Mouse (Mus musculus): ENCODE data around the gene Snu13. TPM values are rescaled to one million over a fixed set of nuclear protein-coding genes. Genes with fewer than 3 reads are reported as not detected.
A peak's percentile ranks its signal among the peaks of the same experiment; 100 is the strongest.

Snu13 gene
- 209 and 251 TPM in 2 replicates for polyA plus RNA-seq (2015; fragmentation: Nextera tagmentation; extraction: Ambion mirVana)

DNA sequence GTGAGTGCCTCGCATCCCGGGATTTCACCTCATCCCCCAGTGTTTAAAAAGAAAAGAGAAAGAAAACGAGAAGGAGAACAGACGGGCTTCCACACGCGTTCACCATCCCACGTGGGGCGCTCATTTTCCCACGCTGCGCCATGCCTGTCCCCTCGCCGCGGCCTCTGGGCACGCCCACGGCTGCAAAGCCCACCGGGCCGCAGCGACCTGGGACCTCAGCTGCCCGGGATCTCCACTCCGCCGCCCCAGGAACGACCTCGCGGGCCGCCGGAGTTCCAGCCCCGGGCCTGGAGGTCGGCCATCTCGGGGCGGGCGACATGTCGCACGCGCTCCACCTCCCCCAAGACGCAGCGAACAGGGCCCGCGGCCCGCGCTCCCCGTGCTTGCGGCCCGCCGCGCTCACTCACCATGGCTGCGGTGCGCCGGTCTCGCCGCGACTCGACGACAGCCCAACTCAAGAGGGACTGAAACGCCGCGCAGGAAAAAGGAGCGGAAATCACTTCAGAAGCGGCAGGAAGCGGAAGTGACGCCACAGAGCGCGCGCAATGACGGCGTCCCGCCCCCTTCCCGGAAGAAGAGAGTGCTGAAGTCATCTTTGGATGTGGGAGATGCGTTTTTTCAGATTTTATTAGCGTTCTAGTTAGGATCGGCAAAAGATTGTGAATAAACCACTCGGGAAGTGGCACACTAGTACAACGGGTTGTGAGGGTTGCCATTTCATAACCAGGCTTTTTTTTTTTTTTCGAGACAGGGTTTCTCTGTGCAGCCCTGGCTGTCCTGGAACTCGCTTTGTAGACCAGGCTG lies at the start of gene Snu13:
Gene Snu13, minus strand, starts transcription at position 519 of the 804 bp plus-strand sequence.
- Histone ChIP-seq H3K9me3 (replicated peaks; ENCODE audit: control insufficient read depth, low read length) (no peaks in the 10 kb centered on the region), H3K4me2 (ENCODE audit: low read depth, low read length) (peak within 1 kb of the TSS; percentile 99), H3K4me3 (replicated peaks; ENCODE audit: low read length) (peak within 1 kb of the TSS; percentile 98), H3K4me1 (ENCODE audit: control insufficient read depth, insufficient read depth, low read length) (peaks cover 14% of the 10 kb centered on the region), H3K9ac (ENCODE audit: low read length) (peak within 1 kb of the TSS; percentile 96), H3K27ac (ENCODE audit: low read length) (peak within 1 kb of the TSS; percentile 84), H3K27me3 (ENCODE audit: control insufficient read depth, insufficient read depth, low read length) (no peaks in the 10 kb centered on the region), H3K36me3 (ENCODE audit: control insufficient read depth, insufficient read depth, low read length) (0 out of 2 replicates have a peak, but pooled peaks cover 3% of the 10 kb centered on the region)
- WGBS: under 1% methylated on average over 74 of the region's 74 CpGs
- ATAC-seq (ENCODE audit: insufficient read depth, low FRiP score): peak; percentile 91

DNA sequence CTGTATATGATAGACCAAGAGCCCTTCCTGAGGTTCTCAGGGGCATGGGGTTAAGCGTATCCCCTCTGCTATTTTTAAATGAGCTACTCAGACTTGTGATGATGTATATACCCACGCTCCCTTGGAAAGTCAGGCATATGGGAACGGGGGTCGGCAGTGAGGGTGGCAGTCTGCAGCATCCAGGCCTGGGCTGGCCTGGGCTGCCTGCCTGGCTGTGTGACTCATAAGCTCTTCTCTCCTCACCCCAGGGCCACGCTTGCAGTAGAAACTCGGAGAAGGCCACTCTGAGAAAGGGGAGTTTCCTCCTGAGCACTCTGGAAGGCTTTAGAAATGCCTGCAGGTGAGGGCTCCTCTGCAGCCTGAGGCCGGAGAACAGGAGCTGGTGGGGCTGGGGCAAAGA lies 43.7 kb upstream of the Snu13 start:
- Histone ChIP-seq H3K27me3 (ENCODE audit: control insufficient read depth, insufficient read depth, low read length) (no peaks in the 10 kb centered on the region), H3K4me2 (ENCODE audit: low read depth, low read length) (no peak overlapping the region), H3K4me1 (ENCODE audit: control insufficient read depth, insufficient read depth, low read length) (no peaks in the 10 kb centered on the region), H3K27ac (ENCODE audit: low read length) (no peak overlapping the region), H3K36me3 (ENCODE audit: control insufficient read depth, insufficient read depth, low read length) (no peaks in the 10 kb centered on the region), H3K4me3 (replicated peaks; ENCODE audit: low read length) (no peak overlapping the region), H3K9ac (ENCODE audit: low read length) (no peak overlapping the region), H3K9me3 (replicated peaks; ENCODE audit: control insufficient read depth, low read length) (no peaks in the 10 kb centered on the region)
- no peak for ATAC-seq (ENCODE audit: insufficient read depth, low FRiP score)
- 68% methylated on average over 7 of the region's 7 CpGs for WGBS

DNA sequence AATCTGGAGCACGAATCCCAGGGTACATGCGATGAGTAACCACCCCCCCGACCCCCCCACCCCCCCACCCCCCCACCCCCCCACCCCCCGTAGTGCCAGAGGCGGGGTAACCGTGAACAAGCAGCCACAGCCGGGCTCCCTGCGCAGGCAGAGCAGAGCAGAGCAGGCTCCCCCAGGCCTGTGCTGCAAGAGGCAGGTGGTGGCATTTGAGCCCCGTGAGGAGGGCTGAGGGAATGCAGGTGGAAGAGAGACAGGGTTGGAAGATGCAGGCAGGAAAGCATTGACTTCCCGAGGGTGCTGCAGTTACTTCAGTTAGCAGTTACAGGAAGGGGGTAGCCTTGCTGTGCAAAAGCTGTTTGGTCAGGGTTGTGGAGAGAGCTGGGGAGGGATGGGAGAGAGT lies 39.9 kb upstream of the Snu13 start:
- 13% methylated on average over 10 of the region's 10 CpGs for WGBS
- Histone ChIP-seq H3K4me1 (ENCODE audit: control insufficient read depth, insufficient read depth, low read length) (no peaks in the 10 kb centered on the region), H3K27me3 (ENCODE audit: control insufficient read depth, insufficient read depth, low read length) (no peaks in the 10 kb centered on the region), H3K9ac (ENCODE audit: low read length) (no peak overlapping the region), H3K36me3 (ENCODE audit: control insufficient read depth, insufficient read depth, low read length) (no peaks in the 10 kb centered on the region), H3K27ac (ENCODE audit: low read length) (no peak overlapping the region), H3K4me2 (ENCODE audit: low read depth, low read length) (no peak overlapping the region), H3K9me3 (replicated peaks; ENCODE audit: control insufficient read depth, low read length) (no peaks in the 10 kb centered on the region), H3K4me3 (replicated peaks; ENCODE audit: low read length) (no peak overlapping the region)
- no peak for ATAC-seq (ENCODE audit: insufficient read depth, low FRiP score)

DNA sequence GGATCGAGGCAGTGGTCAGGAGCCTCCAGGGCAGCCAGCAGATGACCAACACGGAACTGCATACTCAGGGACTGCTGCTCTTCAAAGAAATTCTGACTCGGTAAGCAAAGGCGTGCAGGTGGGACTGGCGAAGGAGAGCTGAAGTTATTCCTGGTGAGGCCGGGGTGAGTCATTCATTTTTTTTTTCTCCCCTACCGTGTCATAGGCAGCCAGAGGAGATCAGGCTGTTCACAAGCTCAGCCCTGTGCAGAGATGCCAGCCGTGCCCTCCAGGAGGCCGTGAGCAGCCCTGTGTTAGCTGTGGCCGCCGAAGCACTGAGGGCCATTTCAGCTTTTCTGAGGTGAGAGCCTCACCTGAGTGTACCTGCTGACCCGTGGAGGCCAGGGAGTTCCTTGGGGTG lies 38.7 kb upstream of the Snu13 start:
- Histone ChIP-seq H3K9ac (ENCODE audit: low read length) (no peak overlapping the region), H3K27ac (ENCODE audit: low read length) (no peak overlapping the region), H3K4me3 (replicated peaks; ENCODE audit: low read length) (no peak overlapping the region), H3K4me2 (ENCODE audit: low read depth, low read length) (no peak overlapping the region), H3K36me3 (ENCODE audit: control insufficient read depth, insufficient read depth, low read length) (no peaks in the 10 kb centered on the region), H3K27me3 (ENCODE audit: control insufficient read depth, insufficient read depth, low read length) (no peaks in the 10 kb centered on the region), H3K9me3 (replicated peaks; ENCODE audit: control insufficient read depth, low read length) (no peaks in the 10 kb centered on the region), H3K4me1 (ENCODE audit: control insufficient read depth, insufficient read depth, low read length) (no peaks in the 10 kb centered on the region)
- ATAC-seq (ENCODE audit: insufficient read depth, low FRiP score): no peak
- WGBS: 70% methylated on average over 12 of the region's 12 CpGs

DNA sequence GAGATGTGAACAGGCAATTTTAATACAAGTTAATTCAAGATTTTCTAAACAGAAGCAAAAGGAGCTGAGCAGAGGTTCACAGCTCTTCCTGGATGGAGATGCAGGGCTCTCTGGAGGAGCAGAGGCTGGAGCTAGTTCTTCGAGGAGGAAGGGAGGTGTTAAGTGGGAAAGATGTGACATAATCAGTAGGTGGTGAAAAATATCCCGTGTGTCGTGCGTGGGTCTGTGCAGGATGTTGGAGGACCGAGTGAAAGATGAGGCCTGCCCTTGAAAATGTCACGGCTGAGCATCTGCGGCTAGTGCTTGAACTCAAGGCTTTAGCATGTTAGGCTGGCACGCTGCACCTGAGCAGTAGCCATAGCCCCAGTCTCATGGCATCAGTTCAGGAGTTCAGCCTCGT lies 38.2 kb upstream of the Snu13 start:
- no peaks in the 10 kb centered on the region for H3K36me3 ChIP-seq (ENCODE audit: control insufficient read depth, insufficient read depth, low read length)
- H3K4me3 ChIP-seq (replicated peaks; ENCODE audit: low read length): no peak overlapping the region
- no peak overlapping the region for H3K27ac ChIP-seq (ENCODE audit: low read length)
- 82% methylated on average over 9 of the region's 9 CpGs for WGBS
- H3K4me2 ChIP-seq (ENCODE audit: low read depth, low read length): no peak overlapping the region
- H3K9ac ChIP-seq (ENCODE audit: low read length): no peak overlapping the region
- H3K4me1 ChIP-seq (ENCODE audit: control insufficient read depth, insufficient read depth, low read length): no peaks in the 10 kb centered on the region
- H3K27me3 ChIP-seq (ENCODE audit: control insufficient read depth, insufficient read depth, low read length): no peaks in the 10 kb centered on the region
- H3K9me3 ChIP-seq (replicated peaks; ENCODE audit: control insufficient read depth, low read length): no peaks in the 10 kb centered on the region
- no peak for ATAC-seq (ENCODE audit: insufficient read depth, low FRiP score)

DNA sequence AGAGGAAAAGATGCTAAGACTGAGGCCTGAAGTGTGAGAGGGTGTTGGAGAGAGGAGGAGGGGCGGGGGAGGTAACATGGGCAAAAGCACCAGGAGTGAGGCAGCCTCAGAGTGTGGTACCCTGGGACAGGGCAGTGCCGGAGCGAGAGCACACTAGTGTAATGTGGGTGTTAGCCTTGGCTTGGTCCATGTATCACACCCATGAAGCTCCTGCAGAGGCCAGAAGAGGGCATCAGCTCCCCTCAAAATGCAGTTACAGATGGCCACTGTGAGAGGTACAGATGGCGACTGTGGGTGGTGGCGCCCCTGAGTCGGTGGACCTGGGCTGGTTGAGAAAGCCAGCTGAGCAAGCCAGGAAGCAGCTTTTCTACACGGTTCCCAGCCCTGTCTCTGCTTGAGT lies 33.8 kb upstream of the Snu13 start:
- no peaks in the 10 kb centered on the region for H3K9me3 ChIP-seq (replicated peaks; ENCODE audit: control insufficient read depth, low read length)
- H3K9ac ChIP-seq (ENCODE audit: low read length): no peak overlapping the region
- no peak overlapping the region for H3K27ac ChIP-seq (ENCODE audit: low read length)
- 32% methylated on average over 7 of the region's 7 CpGs for WGBS
- no peak overlapping the region for H3K4me3 ChIP-seq (replicated peaks; ENCODE audit: low read length)
- no peak for ATAC-seq (ENCODE audit: insufficient read depth, low FRiP score)
- no peak overlapping the region for H3K4me2 ChIP-seq (ENCODE audit: low read depth, low read length)
- no peaks in the 10 kb centered on the region for H3K36me3 ChIP-seq (ENCODE audit: control insufficient read depth, insufficient read depth, low read length)
- H3K4me1 ChIP-seq (ENCODE audit: control insufficient read depth, insufficient read depth, low read length): no peaks in the 10 kb centered on the region
- H3K27me3 ChIP-seq (ENCODE audit: control insufficient read depth, insufficient read depth, low read length): no peaks in the 10 kb centered on the region

DNA sequence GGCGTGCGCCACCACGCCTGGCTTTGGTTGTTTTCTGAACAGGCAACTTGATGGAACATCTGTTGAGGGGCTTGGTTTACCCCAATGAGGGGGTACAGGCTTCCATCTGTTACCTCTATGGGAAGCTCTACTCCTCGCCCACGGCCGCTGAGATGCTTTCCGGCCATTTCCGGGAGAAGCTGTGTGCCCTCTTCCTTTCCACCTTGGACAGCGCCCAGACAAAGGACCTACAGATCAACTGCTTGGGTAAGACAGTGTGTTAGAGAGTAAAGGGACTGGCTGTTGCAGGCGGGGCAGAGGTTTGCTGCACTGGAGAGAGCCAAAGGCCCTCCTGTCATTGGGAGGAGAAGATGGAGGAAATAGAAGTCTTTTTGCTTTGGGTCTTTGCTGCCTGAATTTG lies 32.5 kb upstream of the Snu13 start:
- no peak for ATAC-seq (ENCODE audit: insufficient read depth, low FRiP score)
- Histone ChIP-seq H3K36me3 (ENCODE audit: control insufficient read depth, insufficient read depth, low read length) (no peaks in the 10 kb centered on the region), H3K4me1 (ENCODE audit: control insufficient read depth, insufficient read depth, low read length) (no peaks in the 10 kb centered on the region), H3K9ac (ENCODE audit: low read length) (no peak overlapping the region), H3K9me3 (replicated peaks; ENCODE audit: control insufficient read depth, low read length) (no peaks in the 10 kb centered on the region), H3K4me3 (replicated peaks; ENCODE audit: low read length) (no peak overlapping the region), H3K27ac (ENCODE audit: low read length) (no peak overlapping the region), H3K27me3 (ENCODE audit: control insufficient read depth, insufficient read depth, low read length) (no peaks in the 10 kb centered on the region), H3K4me2 (ENCODE audit: low read depth, low read length) (no peak overlapping the region)
- 57% methylated on average over 10 of the region's 10 CpGs for WGBS

DNA sequence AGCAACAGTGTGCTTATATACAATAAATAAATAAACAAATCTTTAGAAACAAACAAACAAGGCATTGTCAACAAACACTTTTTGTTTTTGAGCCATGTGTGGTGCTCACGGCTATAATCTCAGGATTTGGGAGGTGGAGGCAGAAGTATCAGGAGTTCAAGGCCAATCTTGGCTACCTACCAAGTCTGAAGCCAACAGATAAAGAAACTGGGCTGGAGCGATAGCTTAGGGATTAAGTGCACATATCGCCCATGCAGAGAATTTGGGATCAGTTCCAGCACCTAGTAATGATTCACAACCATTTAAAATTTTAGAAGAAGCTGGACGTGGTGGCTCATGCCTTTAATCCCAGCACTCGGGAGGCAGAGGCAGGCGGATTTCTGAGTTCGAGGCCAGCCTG lies 26.1 kb upstream of the Snu13 start:
- no peak for ATAC-seq (ENCODE audit: insufficient read depth, low FRiP score)
- H3K36me3 ChIP-seq (ENCODE audit: control insufficient read depth, insufficient read depth, low read length): no peaks in the 10 kb centered on the region
- H3K4me1 ChIP-seq (ENCODE audit: control insufficient read depth, insufficient read depth, low read length): no peaks in the 10 kb centered on the region
- H3K9me3 ChIP-seq (replicated peaks; ENCODE audit: control insufficient read depth, low read length): no peaks in the 10 kb centered on the region
- H3K4me2 ChIP-seq (ENCODE audit: low read depth, low read length): no peak overlapping the region
- 75% methylated on average over 7 of the region's 7 CpGs for WGBS
- no peak overlapping the region for H3K9ac ChIP-seq (ENCODE audit: low read length)
- no peak overlapping the region for H3K27ac ChIP-seq (ENCODE audit: low read length)
- H3K4me3 ChIP-seq (replicated peaks; ENCODE audit: low read length): no peak overlapping the region
- peaks cover 19% of the 10 kb centered on the region for H3K27me3 ChIP-seq (ENCODE audit: control insufficient read depth, insufficient read depth, low read length)

DNA sequence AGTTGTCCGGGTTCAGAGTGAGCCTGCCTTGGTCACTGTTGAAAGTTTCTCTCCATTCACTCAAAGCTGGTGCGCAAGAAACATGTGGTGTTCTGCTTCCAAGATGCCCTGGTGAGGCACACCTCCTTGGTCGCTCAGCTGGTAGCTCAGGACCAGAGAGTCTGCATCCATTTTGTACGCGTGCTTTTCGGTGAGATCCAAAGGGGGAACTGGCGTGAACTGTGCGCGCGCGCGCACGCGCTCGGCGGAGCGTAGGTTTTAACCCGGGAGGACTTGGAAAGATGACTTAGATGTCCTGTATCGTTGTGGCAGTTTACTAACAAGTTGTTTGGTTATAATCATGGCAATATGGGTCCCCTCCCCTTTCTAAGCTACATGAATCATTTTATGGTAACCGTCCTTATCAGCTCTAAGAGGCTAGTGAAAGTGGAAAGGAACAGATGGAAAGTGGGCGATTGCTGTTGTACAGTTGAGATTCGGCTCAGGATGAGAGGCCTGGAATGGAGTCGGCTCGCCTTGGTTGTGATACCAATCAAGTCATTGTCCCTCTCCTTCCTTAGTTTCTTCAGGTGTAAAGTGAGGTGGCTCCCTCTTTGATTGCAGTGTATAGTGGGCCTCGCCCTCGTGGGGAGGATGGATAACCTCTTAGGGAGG lies 24.5 kb upstream of the Snu13 start:
- no peaks in the 10 kb centered on the region for H3K9me3 ChIP-seq (replicated peaks; ENCODE audit: control insufficient read depth, low read length)
- H3K9ac ChIP-seq (ENCODE audit: low read length): no peak overlapping the region
- H3K4me3 ChIP-seq (replicated peaks; ENCODE audit: low read length): no peak overlapping the region
- no peaks in the 10 kb centered on the region for H3K36me3 ChIP-seq (ENCODE audit: control insufficient read depth, insufficient read depth, low read length)
- 88% methylated on average over 26 of the region's 26 CpGs for WGBS
- H3K27me3 ChIP-seq (ENCODE audit: control insufficient read depth, insufficient read depth, low read length): peaks cover 21% of the 10 kb centered on the region
- no peaks in the 10 kb centered on the region for H3K4me1 ChIP-seq (ENCODE audit: control insufficient read depth, insufficient read depth, low read length)
- H3K4me2 ChIP-seq (ENCODE audit: low read depth, low read length): no peak overlapping the region
- H3K27ac ChIP-seq (ENCODE audit: low read length): no peak overlapping the region
- ATAC-seq (ENCODE audit: insufficient read depth, low FRiP score): no peak

All from stomach, embryonic 16.5 days (tissue).